Mouse (Mus musculus): ENCODE data around the gene Afap1l2. TPM values are rescaled to one million over a fixed set of nuclear protein-coding genes. Genes with fewer than 3 reads are reported as not detected.

Gene Afap1l2
- polyA plus RNA-seq, 1 experiment from 2014 or later: 17.3 TPM

- H3K9me3 ChIP-seq: no peaks in the 10 kb centered on the region
- H3K4me2 ChIP-seq (replicated peaks): no peak overlapping the region
- H3K27ac ChIP-seq: no peak overlapping the region
- 94% methylated on average over 7 of the region's 7 CpGs for WGBS
- peaks cover 6% of the 10 kb centered on the region; the same call in 1 of the 2 replicates for H3K36me3 ChIP-seq
- H3K9ac ChIP-seq: no peak overlapping the region
- no peak overlapping the region for H3K4me3 ChIP-seq
- ATAC-seq (ENCODE audit: low FRiP score, low read depth): no peak
- no peaks in the 10 kb centered on the region for H3K4me1 ChIP-seq
- no peaks in the 10 kb centered on the region for H3K27me3 ChIP-seq (replicated peaks)
Measured at GRCm38 (mm10) chr19:56946277-56946676, 61.8 kb downstream of the Afap1l2 start.

DNA sequence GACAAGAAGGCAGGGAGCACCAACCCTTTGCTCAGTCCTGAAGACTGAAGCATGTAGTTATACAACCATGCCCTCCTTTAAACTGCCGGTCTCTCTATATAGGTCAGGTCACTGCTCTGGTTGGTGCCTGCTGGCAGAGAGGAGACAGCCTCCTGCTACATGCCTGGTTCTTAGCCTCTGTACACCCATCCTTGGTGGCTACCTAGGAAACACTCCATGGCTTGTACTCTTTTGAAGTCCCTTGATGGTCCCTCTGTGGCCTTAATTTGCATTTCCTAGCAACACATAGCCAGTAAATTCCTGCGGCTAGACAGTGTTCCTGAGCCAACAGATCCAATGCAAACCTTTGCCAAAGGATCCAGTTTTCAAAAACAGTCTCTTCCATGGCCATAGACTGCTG, 62.4 kb downstream of the Afap1l2 start:
- Histone ChIP-seq H3K4me1 (no peaks in the 10 kb centered on the region), H3K4me3 (no peak overlapping the region), H3K4me2 (replicated peaks) (no peak overlapping the region), H3K9me3 (no peaks in the 10 kb centered on the region), H3K27me3 (replicated peaks) (no peaks in the 10 kb centered on the region), H3K9ac (no peak overlapping the region), H3K27ac (no peak overlapping the region), H3K36me3 (peaks cover 6% of the 10 kb centered on the region; the same call in 1 of the 2 replicates)
- WGBS: 76% methylated on average over 2 of the region's 2 CpGs
- no peak for ATAC-seq (ENCODE audit: low FRiP score, low read depth)

- Histone ChIP-seq H3K4me1 (no peaks in the 10 kb centered on the region), H3K27ac (no peak overlapping the region), H3K4me3 (no peak overlapping the region), H3K4me2 (replicated peaks) (no peak overlapping the region), H3K9ac (no peak overlapping the region), H3K27me3 (replicated peaks) (no peaks in the 10 kb centered on the region), H3K36me3 (peaks cover 6% of the 10 kb centered on the region; the same call in 1 of the 2 replicates), H3K9me3 (no peaks in the 10 kb centered on the region)
- 96% methylated on average over 3 of the region's 3 CpGs for WGBS
- ATAC-seq (ENCODE audit: low FRiP score, low read depth): no peak
Measured at GRCm38 (mm10) chr19:56944826-56945225, 63.2 kb downstream of the Afap1l2 start.

DNA sequence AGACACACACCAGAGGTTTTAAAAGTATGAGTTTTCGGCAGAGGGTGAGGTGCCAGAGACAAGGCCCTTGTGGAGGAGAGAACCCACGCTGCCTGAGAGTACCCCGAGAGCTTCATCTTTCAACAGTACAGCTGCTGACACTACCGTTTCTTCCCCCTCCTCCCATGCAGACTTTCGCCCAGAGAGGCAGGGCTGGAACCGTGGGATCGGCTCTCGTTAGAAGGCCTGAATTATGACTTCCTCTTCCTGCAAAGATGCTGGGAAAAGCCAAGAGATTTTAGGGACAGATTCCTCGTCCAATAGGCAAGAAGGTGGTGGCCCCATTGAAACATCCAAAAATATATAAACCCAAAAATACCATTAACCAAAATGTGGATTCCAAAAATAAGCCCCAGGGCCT, 63.8 kb downstream of the Afap1l2 start:
- no peak for ATAC-seq (ENCODE audit: low FRiP score, low read depth)
- H3K27me3 ChIP-seq (replicated peaks): no peaks in the 10 kb centered on the region
- H3K4me3 ChIP-seq: no peak overlapping the region
- no peak overlapping the region for H3K9ac ChIP-seq
- no peaks in the 10 kb centered on the region for H3K9me3 ChIP-seq
- H3K27ac ChIP-seq: no peak overlapping the region
- 76% methylated on average over 9 of the region's 9 CpGs for WGBS
- no peaks in the 10 kb centered on the region for H3K4me1 ChIP-seq
- peaks cover 6% of the 10 kb centered on the region; the same call in 1 of the 2 replicates for H3K36me3 ChIP-seq
- no peak overlapping the region for H3K4me2 ChIP-seq (replicated peaks)

DNA sequence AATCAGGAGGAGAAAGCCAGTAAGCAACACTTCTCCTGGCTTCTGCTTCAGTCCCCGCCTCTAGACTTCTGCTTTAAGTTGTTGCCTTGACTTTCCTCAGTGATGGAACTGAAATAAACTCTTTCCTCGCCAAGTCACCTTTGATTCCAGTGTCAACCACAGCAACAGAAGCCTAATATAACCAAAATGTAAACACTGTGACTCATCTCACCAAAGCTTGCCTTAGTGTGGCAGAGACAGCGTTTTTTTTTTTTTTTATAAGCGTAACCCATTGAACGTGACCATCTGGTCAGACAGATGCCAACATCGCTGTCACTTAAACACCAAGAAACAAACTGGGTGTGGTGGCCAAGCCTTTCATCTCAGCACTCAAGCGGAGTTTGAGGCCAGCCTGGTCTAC, 65.8 kb downstream of the Afap1l2 start:
- 92% methylated on average over 7 of the region's 7 CpGs for WGBS
- ATAC-seq (ENCODE audit: low FRiP score, low read depth): no peak
- Histone ChIP-seq H3K4me2 (replicated peaks) (no peak overlapping the region), H3K4me1 (no peaks in the 10 kb centered on the region), H3K9me3 (no peaks in the 10 kb centered on the region), H3K36me3 (peaks cover 6% of the 10 kb centered on the region; the same call in 1 of the 2 replicates), H3K4me3 (no peak overlapping the region), H3K27ac (no peak overlapping the region), H3K27me3 (replicated peaks) (no peaks in the 10 kb centered on the region), H3K9ac (no peak overlapping the region)

GRCm38 (mm10) chr19:56940507-56940906, 67.5 kb downstream of the Afap1l2 start:
- Histone ChIP-seq H3K27me3 (replicated peaks) (no peaks in the 10 kb centered on the region), H3K4me1 (no peaks in the 10 kb centered on the region), H3K9ac (no peak overlapping the region), H3K4me2 (replicated peaks) (no peak overlapping the region), H3K4me3 (no peak overlapping the region), H3K27ac (no peak overlapping the region), H3K9me3 (no peaks in the 10 kb centered on the region), H3K36me3 (peaks cover 6% of the 10 kb centered on the region; the same call in 1 of the 2 replicates)
- no peak for ATAC-seq (ENCODE audit: low FRiP score, low read depth)
- WGBS: 94% methylated on average over 11 of the region's 11 CpGs

DNA sequence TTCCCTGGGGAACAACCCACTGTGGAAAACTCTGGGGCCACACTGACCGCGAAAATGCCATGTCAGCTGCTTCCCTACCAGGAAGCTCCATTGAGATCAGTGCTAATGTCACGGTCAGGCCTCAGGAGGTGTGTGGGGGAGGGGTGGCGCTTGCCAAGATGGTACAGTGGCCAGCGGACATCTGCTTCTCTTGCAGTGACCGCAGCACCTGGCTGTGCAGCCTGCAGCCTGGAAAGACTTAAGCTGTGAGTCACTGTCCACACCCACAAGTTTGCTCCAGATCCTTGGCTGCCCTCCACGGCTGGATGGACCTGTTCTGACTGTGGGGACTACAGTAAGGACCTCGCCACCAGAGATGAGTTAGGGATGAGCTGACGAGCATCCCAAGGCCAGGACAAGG, 68.2 kb downstream of the Afap1l2 start:
- no peak overlapping the region for H3K27ac ChIP-seq
- H3K4me2 ChIP-seq (replicated peaks): no peak overlapping the region
- H3K4me3 ChIP-seq: no peak overlapping the region
- no peak for ATAC-seq (ENCODE audit: low FRiP score, low read depth)
- no peaks in the 10 kb centered on the region for H3K27me3 ChIP-seq (replicated peaks)
- peaks cover 6% of the 10 kb centered on the region; the same call in 1 of the 2 replicates for H3K36me3 ChIP-seq
- H3K9me3 ChIP-seq: no peaks in the 10 kb centered on the region
- no peaks in the 10 kb centered on the region for H3K4me1 ChIP-seq
- H3K9ac ChIP-seq: no peak overlapping the region
- WGBS: 86% methylated on average over 9 of the region's 9 CpGs

GRCm38 (mm10) chr19:56937911-56938310, 70.1 kb downstream of the Afap1l2 start:
- H3K9me3 ChIP-seq: no peaks in the 10 kb centered on the region
- H3K9ac ChIP-seq: no peak overlapping the region
- 89% methylated on average over 5 of the region's 5 CpGs for WGBS
- H3K27ac ChIP-seq: no peak overlapping the region
- H3K4me3 ChIP-seq: no peak overlapping the region
- no peak for ATAC-seq (ENCODE audit: low FRiP score, low read depth)
- H3K27me3 ChIP-seq (replicated peaks): no peaks in the 10 kb centered on the region
- H3K36me3 ChIP-seq: peaks cover 1% of the 10 kb centered on the region; the same call in 1 of the 2 replicates
- H3K4me2 ChIP-seq (replicated peaks): no peak overlapping the region
- H3K4me1 ChIP-seq: no peaks in the 10 kb centered on the region

DNA sequence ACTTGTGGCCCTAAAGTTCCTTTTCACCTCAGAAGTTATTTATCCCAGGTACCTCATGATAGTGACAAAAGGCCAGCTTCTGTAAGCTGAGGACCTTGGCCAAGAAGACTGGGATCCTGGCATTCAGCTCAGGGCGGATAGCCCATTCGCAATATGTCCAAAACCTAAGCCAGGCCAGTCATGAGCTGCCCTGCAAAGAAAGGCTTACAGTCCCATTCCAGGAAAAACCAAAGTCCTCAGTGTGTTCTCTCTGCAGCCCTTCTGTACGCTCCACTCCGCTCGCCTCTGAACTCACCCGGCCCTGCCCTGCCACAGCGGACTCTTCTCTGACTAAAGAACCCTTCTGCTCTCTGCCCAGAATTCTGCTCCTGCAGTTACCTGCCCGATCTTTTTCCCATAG, 71.8 kb downstream of the Afap1l2 start:
- Histone ChIP-seq H3K27ac (no peak overlapping the region), H3K9me3 (no peaks in the 10 kb centered on the region), H3K4me2 (replicated peaks) (no peak overlapping the region), H3K4me3 (no peak overlapping the region), H3K4me1 (no peaks in the 10 kb centered on the region), H3K9ac (no peak overlapping the region), H3K27me3 (replicated peaks) (no peaks in the 10 kb centered on the region), H3K36me3 (no peaks in the 10 kb centered on the region)
- WGBS: 97% methylated on average over 8 of the region's 8 CpGs
- ATAC-seq (ENCODE audit: low FRiP score, low read depth): no peak

GRCm38 (mm10) chr19:56935777-56936176, 72.3 kb downstream of the Afap1l2 start:
- Histone ChIP-seq H3K27me3 (replicated peaks) (no peaks in the 10 kb centered on the region), H3K4me2 (replicated peaks) (no peak overlapping the region), H3K4me3 (no peak overlapping the region), H3K9ac (no peak overlapping the region), H3K9me3 (no peaks in the 10 kb centered on the region), H3K27ac (no peak overlapping the region), H3K4me1 (no peaks in the 10 kb centered on the region), H3K36me3 (no peaks in the 10 kb centered on the region)
- WGBS: 85% methylated on average over 7 of the region's 7 CpGs
- no peak for ATAC-seq (ENCODE audit: low FRiP score, low read depth)

DNA sequence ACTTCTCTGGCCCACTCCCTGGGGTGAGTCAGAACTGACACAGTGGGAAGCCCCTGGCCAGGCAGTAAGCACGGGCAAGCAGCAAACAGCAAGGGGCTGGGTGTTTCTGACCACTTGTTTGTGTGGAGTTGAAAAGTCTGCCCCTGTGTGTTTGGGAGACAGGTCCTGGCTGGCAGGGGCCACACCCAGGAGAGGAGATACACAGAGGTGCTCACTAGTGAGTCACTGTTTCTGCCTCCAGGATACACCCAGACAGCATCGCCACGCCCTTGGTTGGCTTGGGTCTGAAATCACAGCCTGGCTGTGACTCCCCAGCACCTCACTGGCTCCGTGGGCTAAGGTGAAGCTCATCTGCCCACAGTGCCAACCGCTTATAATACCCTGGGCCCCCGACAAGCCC, 72.9 kb downstream of the Afap1l2 start:
- Histone ChIP-seq H3K27ac (no peak overlapping the region), H3K4me1 (no peaks in the 10 kb centered on the region), H3K36me3 (no peaks in the 10 kb centered on the region), H3K9ac (no peak overlapping the region), H3K4me3 (no peak overlapping the region), H3K27me3 (replicated peaks) (no peaks in the 10 kb centered on the region), H3K4me2 (replicated peaks) (no peak overlapping the region), H3K9me3 (no peaks in the 10 kb centered on the region)
- ATAC-seq (ENCODE audit: low FRiP score, low read depth): no peak
- WGBS: 89% methylated on average over 6 of the region's 6 CpGs

DNA sequence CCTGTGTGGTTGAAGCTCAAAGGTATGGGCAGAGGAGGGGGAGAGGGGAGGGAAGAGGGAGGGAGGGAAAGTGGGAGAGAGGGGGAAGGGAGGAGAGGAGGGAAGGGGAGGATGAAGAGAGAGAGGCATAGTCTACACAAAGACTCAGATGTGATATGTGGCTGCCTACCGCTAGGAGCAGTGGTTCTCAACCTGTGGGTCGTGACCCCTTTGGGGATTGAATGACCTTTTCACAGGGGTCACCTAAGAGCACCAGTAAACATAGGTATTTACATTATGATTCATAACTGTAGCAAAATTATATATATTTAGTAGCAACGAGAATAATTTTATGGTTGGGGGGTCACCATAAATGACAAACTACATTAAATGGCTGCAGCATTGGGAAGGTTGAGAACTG, 74.2 kb downstream of the Afap1l2 start:
- Histone ChIP-seq H3K4me3 (no peak overlapping the region), H3K36me3 (no peaks in the 10 kb centered on the region), H3K9ac (no peak overlapping the region), H3K4me2 (replicated peaks) (no peak overlapping the region), H3K4me1 (no peaks in the 10 kb centered on the region), H3K27ac (no peak overlapping the region), H3K9me3 (no peaks in the 10 kb centered on the region), H3K27me3 (replicated peaks) (no peaks in the 10 kb centered on the region)
- WGBS: 81% methylated on average over 3 of the region's 3 CpGs
- no peak for ATAC-seq (ENCODE audit: low FRiP score, low read depth)

DNA sequence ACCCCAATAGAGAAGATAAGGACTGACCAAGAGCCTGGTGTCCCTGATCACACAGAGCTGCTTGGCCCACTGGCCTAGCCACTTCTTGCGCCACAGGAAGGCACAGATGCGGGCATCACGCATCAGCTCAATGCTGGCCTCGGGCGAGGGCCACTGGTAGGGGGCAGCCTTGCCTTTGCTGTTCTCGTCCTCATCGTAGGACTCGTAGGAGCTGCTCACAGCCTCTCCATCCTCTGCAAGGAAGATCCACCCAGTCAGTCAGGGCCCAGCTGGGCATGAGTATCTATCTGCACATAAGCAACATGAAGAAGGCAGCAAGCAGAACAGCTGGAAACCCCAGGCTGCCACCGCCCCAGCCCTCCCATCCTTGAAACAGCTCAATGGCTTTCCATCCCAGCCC, 78.0 kb downstream of the Afap1l2 start:
- Histone ChIP-seq H3K36me3 (no peaks in the 10 kb centered on the region), H3K9ac (no peak overlapping the region), H3K27ac (no peak overlapping the region), H3K4me2 (replicated peaks) (no peak overlapping the region), H3K27me3 (replicated peaks) (no peaks in the 10 kb centered on the region), H3K4me1 (no peaks in the 10 kb centered on the region), H3K4me3 (no peak overlapping the region), H3K9me3 (no peaks in the 10 kb centered on the region)
- no peak for ATAC-seq (ENCODE audit: low FRiP score, low read depth)
- WGBS: 82% methylated on average over 9 of the region's 9 CpGs

Data from neural tube, embryonic 12.5 days (tissue).